Mouse (Mus musculus) spleen, postnatal 36 days (tissue): ENCODE results near the gene Slc2a13.

ENCODE experiments used
- DNase-seq, 2 experiments: peaks; one replicate each; pipeline ENCODE4 v3.0.0; 2022; ENCODE audit warnings: low spot score in 2 of 2, mixed read lengths in 1 of 2

The Slc2a13 gene

GRCm38 (mm10) chr15:91573111-91573538 lies at the start of gene Slc2a13:
Gene Slc2a13, minus strand, starts transcription at chr15:91573261.
- DNase-seq = peak; percentile 61 to 64

- no peak for DNase-seq
Observed at GRCm38 (mm10) chr15:91616016-91616415, 43.0 kb upstream of the Slc2a13 start.

GRCm38 (mm10) chr15:91615532-91615931 lies 42.5 kb upstream of the Slc2a13 start:
- DNase-seq = no peak

GRCm38 (mm10) chr15:91613981-91614665 lies 41.1 kb upstream of the Slc2a13 start:
- DNase-seq = no peak

- DNase-seq = peak; percentile 62 to 75
Observed at GRCm38 (mm10) chr15:91609713-91610112, 36.7 kb upstream of the Slc2a13 start.

GRCm38 (mm10) chr15:91608811-91609210 lies 35.8 kb upstream of the Slc2a13 start:
- no peak for DNase-seq

- DNase-seq = no peak
Observed at GRCm38 (mm10) chr15:91601197-91601596, 28.1 kb upstream of the Slc2a13 start.

GRCm38 (mm10) chr15:91597290-91597689 lies 24.2 kb upstream of the Slc2a13 start:
- DNase-seq = no peak

- DNase-seq = peak; percentile 42 to 57
Observed at GRCm38 (mm10) chr15:91574492-91574891, 1.4 kb upstream of the Slc2a13 start.

- peak in 1 of 2 experiments; percentile 6 for DNase-seq
Observed at GRCm38 (mm10) chr15:91572421-91573069, 516 bp downstream of the Slc2a13 start.

GRCm38 (mm10) chr15:91571981-91572380 lies 1.1 kb downstream of the Slc2a13 start:
- no peak for DNase-seq

- DNase-seq = no peak
Observed at GRCm38 (mm10) chr15:91566784-91567183, 6.3 kb downstream of the Slc2a13 start.

- no peak for DNase-seq
Observed at GRCm38 (mm10) chr15:91565025-91565605, 7.9 kb downstream of the Slc2a13 start.

GRCm38 (mm10) chr15:91561728-91562127 lies 11.3 kb downstream of the Slc2a13 start:
- DNase-seq = no peak

GRCm38 (mm10) chr15:91555336-91555736 lies 17.7 kb downstream of the Slc2a13 start:
- no peak for DNase-seq

- no peak for DNase-seq
Observed at GRCm38 (mm10) chr15:91548586-91549268, 24.3 kb downstream of the Slc2a13 start.

GRCm38 (mm10) chr15:91544586-91544985 lies 28.5 kb downstream of the Slc2a13 start:
- no peak for DNase-seq

- no peak for DNase-seq
Observed at GRCm38 (mm10) chr15:91538439-91538838, 34.6 kb downstream of the Slc2a13 start.

- DNase-seq = no peak
Observed at GRCm38 (mm10) chr15:91526876-91527275, 46.2 kb downstream of the Slc2a13 start.

GRCm38 (mm10) chr15:91526166-91526565 lies 46.9 kb downstream of the Slc2a13 start:
- no peak for DNase-seq

- DNase-seq = no peak
Observed at GRCm38 (mm10) chr15:91524451-91524850, 48.6 kb downstream of the Slc2a13 start.

- DNase-seq = no peak
Observed at GRCm38 (mm10) chr15:91503291-91503690, 69.8 kb downstream of the Slc2a13 start.
